Mouse (Mus musculus) embryonic fibroblast, embryonic 13.5 days (primary cell): ENCODE results near the gene Rpl35.

Source experiments
- CTCF ChIP-seq: IDR thresholded peaks from 2 replicates; pipeline ENCODE4 v1.5.1; 2011; ENCODE audit warnings: mild to moderate bottlenecking, control low read depth, low read length, moderate library complexity, borderline replicate concordance; ENCODE audit not compliant: insufficient read depth
- POLR2A ChIP-seq: IDR thresholded peaks from 2 replicates; pipeline ENCODE4 v1.6.1; 2011; ENCODE audit warnings: low read depth, mild to moderate bottlenecking, control low read depth, low read length, moderate library complexity

DNA sequence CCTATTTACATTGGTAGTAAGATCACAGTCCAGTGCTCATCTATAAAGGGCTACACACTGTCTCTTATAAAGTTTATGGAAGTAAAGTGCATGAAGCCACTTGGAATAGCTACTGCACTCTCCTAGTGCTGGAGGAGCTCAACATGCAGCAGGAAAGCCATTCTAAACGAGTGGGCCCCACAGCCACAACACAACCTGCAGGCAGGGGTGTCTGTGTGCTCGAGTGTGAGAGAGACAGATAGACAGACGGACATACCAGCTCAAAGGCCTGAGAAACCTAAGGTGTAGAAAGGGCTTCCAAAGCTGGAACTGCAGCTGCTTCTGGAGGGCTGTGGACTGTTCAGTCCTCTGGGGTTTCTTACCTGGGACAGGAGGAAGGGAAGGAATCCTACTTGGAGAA lies 11.2 kb upstream of the Rpl35 start:
- no peak for TF ChIP-seq CTCF
- no peak for TF ChIP-seq POLR2A
